Mouse (Mus musculus) kidney, adult 9 months (tissue): ENCODE results near the gene Trim44.

Experiments
- DNase-seq: peaks from one replicate; pipeline ENCODE4 v3.0.0; 2022

Gene Trim44

GRCm38 (mm10) chr2:102407363-102408184 lies at the start of gene Trim44:
TSS of gene Trim44 (minus strand) at chr2:102407828.
- peak; percentile 61 for DNase-seq

- DNase-seq = no peak
Observed at GRCm38 (mm10) chr2:102455126-102455525, 47.5 kb upstream of the Trim44 start.

GRCm38 (mm10) chr2:102453447-102453846 lies 45.8 kb upstream of the Trim44 start:
- peak; percentile 52 for DNase-seq

- DNase-seq = peak; percentile 35
Observed at GRCm38 (mm10) chr2:102451671-102452549, 44.3 kb upstream of the Trim44 start, which contains the start of gene Fjx1. TSS of gene Fjx1 (minus strand) at chr2:102452499.

- DNase-seq = peak; percentile 49
Observed at GRCm38 (mm10) chr2:102450761-102451670, 43.4 kb upstream of the Trim44 start.

GRCm38 (mm10) chr2:102450248-102450760 lies 42.7 kb upstream of the Trim44 start:
- peak; percentile 69 for DNase-seq

- peak; percentile 52 for DNase-seq
Observed at GRCm38 (mm10) chr2:102449630-102450247, 42.1 kb upstream of the Trim44 start.

GRCm38 (mm10) chr2:102449056-102449455 lies 41.4 kb upstream of the Trim44 start:
- no peak for DNase-seq

GRCm38 (mm10) chr2:102447831-102448230 lies 40.2 kb upstream of the Trim44 start:
- no peak for DNase-seq

- DNase-seq = peak; percentile 54
Observed at GRCm38 (mm10) chr2:102446851-102447250, 39.2 kb upstream of the Trim44 start.

- no peak for DNase-seq
Observed at GRCm38 (mm10) chr2:102437357-102438030, 29.9 kb upstream of the Trim44 start.

GRCm38 (mm10) chr2:102433879-102434278 lies 26.3 kb upstream of the Trim44 start:
- DNase-seq = no peak

GRCm38 (mm10) chr2:102431084-102431483 lies 23.5 kb upstream of the Trim44 start:
- no peak for DNase-seq

GRCm38 (mm10) chr2:102427974-102428373 lies 20.3 kb upstream of the Trim44 start:
- no peak for DNase-seq

- no peak for DNase-seq
Observed at GRCm38 (mm10) chr2:102426434-102426833, 18.8 kb upstream of the Trim44 start.

- DNase-seq = no peak
Observed at GRCm38 (mm10) chr2:102416149-102416743, 8.6 kb upstream of the Trim44 start.

GRCm38 (mm10) chr2:102412738-102413137 lies 5.1 kb upstream of the Trim44 start:
- DNase-seq = no peak

GRCm38 (mm10) chr2:102410615-102411014 lies 3.0 kb upstream of the Trim44 start:
- no peak for DNase-seq

- peak; percentile 50 for DNase-seq
Observed at GRCm38 (mm10) chr2:102409741-102410140, 2.1 kb upstream of the Trim44 start.
